Mouse (Mus musculus) liver, adult 2 months (tissue): ENCODE data around the gene Tmem108. TPM values are rescaled to one million over a fixed set of nuclear protein-coding genes. Genes with fewer than 3 reads are reported as not detected.

Source experiments
- DNase-seq: peaks from one replicate; pipeline ENCODE4 v3.0.0-alpha.2; 2011; ENCODE audit warnings: low read depth, low spot score; ENCODE audit errors: extremely low read depth
- H3K27ac ChIP-seq: fragments of 200-500 bp; replicated peaks from 2 replicates; pipeline ENCODE4 v1.5.1; 2012; ENCODE audit warnings: low read depth, mild to moderate bottlenecking, control low read depth, inconsistent platforms, low read length; ENCODE audit not compliant: insufficient read depth
- H3K27me3 ChIP-seq: fragments of 200-500 bp; 2 replicates; pipeline ENCODE4 v1.6.1; 2012; ENCODE audit warnings: mild to moderate bottlenecking, moderate library complexity, low read length, inconsistent platforms; ENCODE audit not compliant: control insufficient read depth, insufficient read depth
- H3K36me3 ChIP-seq: fragments of 200-500 bp; 2 replicates; pipeline ENCODE4 v1.6.1; 2012; ENCODE audit warnings: low read length, inconsistent platforms; ENCODE audit not compliant: control insufficient read depth, insufficient read depth
- H3K4me1 ChIP-seq: fragments of 200-500 bp; 2 replicates; pipeline ENCODE4 v1.6.1; 2011; ENCODE audit warnings: low read length; ENCODE audit not compliant: control insufficient read depth, insufficient read depth
- H3K4me3 ChIP-seq: fragments of 200-500 bp; 2 replicates; pipeline ENCODE4 v1.5.1; 2011; ENCODE audit warnings: low read depth, mild to moderate bottlenecking, control low read depth, low read length, moderate library complexity; ENCODE audit not compliant: insufficient read depth
- H3K79me2 ChIP-seq: fragments of 200-500 bp; 2 replicates; pipeline ENCODE4 v1.6.1; 2012; ENCODE audit warnings: inconsistent platforms, mild to moderate bottlenecking, low read length, moderate library complexity; ENCODE audit not compliant: control insufficient read depth, insufficient read depth
- H3K9ac ChIP-seq: fragments of 200-500 bp; 2 replicates; pipeline ENCODE4 v1.6.1; 2012; ENCODE audit warnings: low read depth, mild to moderate bottlenecking, control low read depth, inconsistent platforms, low read length
- CTCF ChIP-seq: fragments of 200-500 bp; IDR thresholded peaks from 2 replicates; pipeline ENCODE4 v1.5.1; 2011; ENCODE audit warnings: low read depth, low read length, control low read depth
- POLR2A ChIP-seq: fragments of 200-500 bp; IDR thresholded peaks from 2 replicates; pipeline ENCODE4 v1.6.1; 2011; ENCODE audit warnings: low read length, control low read depth; ENCODE audit not compliant: insufficient read depth; ENCODE audit errors: extremely low read depth
- WGBS: fragments of 180-500 bp; shearing (Covaris S2); methylation state at CpG from one replicate; pipeline ENCODE4 v1.1.7; 2018; 5-methylcytosine and 5-hydroxymethylcytosine counted together
- polyA plus RNA-seq: library from polyadenylated mRNA; depleted of rRNA; stranded (reverse); fragments of >200 nt; gene quantifications from 2 replicates; pipeline ENCODE4 v1.2.3, GENCODE M21; 2012
- total RNA-seq: library from RNA; depleted of rRNA; stranded (reverse); fragments of >200 nt; gene quantifications from 2 replicates; pipeline ENCODE4 v1.2.3, GENCODE M21; 2014

Tmem108 gene
- total and polyA plus RNA-seq, 2 experiments, result 0.09 to 0.40 TPM

- H3K27ac ChIP-seq, result no peak overlapping the region
- TF ChIP-seq CTCF (no peak), POLR2A (no peak)
- no peaks in the 10 kb centered on the region for H3K36me3 ChIP-seq
- 81% methylated on average over 6 of the region's 6 CpGs for WGBS
- no peak overlapping the region for H3K4me3 ChIP-seq
- no peaks in the 10 kb centered on the region for H3K27me3 ChIP-seq
- H3K9ac ChIP-seq, result no peak overlapping the region
- no peaks in the 10 kb centered on the region for H3K79me2 ChIP-seq
- no peaks in the 10 kb centered on the region for H3K4me1 ChIP-seq
- no peak for DNase-seq
Measured at GRCm38 (mm10) chr9:103463833-103464232, 297.8 kb downstream of the Tmem108 start.

GRCm38 (mm10) chr9:103459839-103460238 lies 301.8 kb downstream of the Tmem108 start:
- H3K27ac ChIP-seq, result no peak overlapping the region
- no peaks in the 10 kb centered on the region for H3K36me3 ChIP-seq
- no peak for DNase-seq
- no peak overlapping the region for H3K4me3 ChIP-seq
- H3K27me3 ChIP-seq, result no peaks in the 10 kb centered on the region
- TF ChIP-seq CTCF, result no peak
- no peak for TF ChIP-seq POLR2A
- WGBS, result 63% methylated on average over 2 of the region's 2 CpGs
- H3K79me2 ChIP-seq, result no peaks in the 10 kb centered on the region
- H3K4me1 ChIP-seq, result no peaks in the 10 kb centered on the region
- H3K9ac ChIP-seq, result no peak overlapping the region

GRCm38 (mm10) chr9:103459307-103459706 lies 302.3 kb downstream of the Tmem108 start:
- no peak overlapping the region for H3K27ac ChIP-seq
- 91% methylated on average over 1 of the region's 1 CpGs for WGBS
- no peak for DNase-seq
- H3K27me3 ChIP-seq, result no peaks in the 10 kb centered on the region
- TF ChIP-seq POLR2A (no peak), CTCF (no peak)
- no peaks in the 10 kb centered on the region for H3K36me3 ChIP-seq
- no peak overlapping the region for H3K9ac ChIP-seq
- H3K4me3 ChIP-seq, result no peak overlapping the region
- no peaks in the 10 kb centered on the region for H3K4me1 ChIP-seq
- H3K79me2 ChIP-seq, result no peaks in the 10 kb centered on the region

- TF ChIP-seq POLR2A (no peak), CTCF (no peak)
- Histone ChIP-seq H3K79me2 (no peaks in the 10 kb centered on the region), H3K4me3 (no peak overlapping the region), H3K9ac (no peak overlapping the region), H3K27me3 (no peaks in the 10 kb centered on the region), H3K36me3 (no peaks in the 10 kb centered on the region), H3K27ac (no peak overlapping the region), H3K4me1 (no peaks in the 10 kb centered on the region)
- no peak for DNase-seq
- 78% methylated on average over 6 of the region's 6 CpGs for WGBS
Measured at GRCm38 (mm10) chr9:103449651-103450050, 312.0 kb downstream of the Tmem108 start.

GRCm38 (mm10) chr9:103449092-103449491 lies 312.5 kb downstream of the Tmem108 start:
- no peak overlapping the region for H3K27ac ChIP-seq
- no peaks in the 10 kb centered on the region for H3K4me1 ChIP-seq
- DNase-seq, result no peak
- no peak overlapping the region for H3K4me3 ChIP-seq
- no peaks in the 10 kb centered on the region for H3K27me3 ChIP-seq
- H3K9ac ChIP-seq, result no peak overlapping the region
- H3K36me3 ChIP-seq, result no peaks in the 10 kb centered on the region
- H3K79me2 ChIP-seq, result no peaks in the 10 kb centered on the region
- 81% methylated on average over 7 of the region's 7 CpGs for WGBS
- no peak for TF ChIP-seq CTCF
- TF ChIP-seq POLR2A, result no peak

GRCm38 (mm10) chr9:103444656-103445055 lies 317.0 kb downstream of the Tmem108 start:
- DNase-seq, result no peak

More at GRCm38 (mm10) chr9:103444656-103445055, 317.0 kb downstream of the Tmem108 start:
- WGBS, result 93% methylated on average over 5 of the region's 5 CpGs
- H3K9ac ChIP-seq, result no peak overlapping the region
- no peaks in the 10 kb centered on the region for H3K36me3 ChIP-seq
- no peaks in the 10 kb centered on the region for H3K27me3 ChIP-seq
- H3K79me2 ChIP-seq, result no peaks in the 10 kb centered on the region
- TF ChIP-seq POLR2A (no peak), CTCF (no peak)
- H3K27ac ChIP-seq, result no peak overlapping the region
- no peak overlapping the region for H3K4me3 ChIP-seq
- no peaks in the 10 kb centered on the region for H3K4me1 ChIP-seq
